7 mouse cellular contexts compared by ENCODE assay signal in the genomic region with DNA sequence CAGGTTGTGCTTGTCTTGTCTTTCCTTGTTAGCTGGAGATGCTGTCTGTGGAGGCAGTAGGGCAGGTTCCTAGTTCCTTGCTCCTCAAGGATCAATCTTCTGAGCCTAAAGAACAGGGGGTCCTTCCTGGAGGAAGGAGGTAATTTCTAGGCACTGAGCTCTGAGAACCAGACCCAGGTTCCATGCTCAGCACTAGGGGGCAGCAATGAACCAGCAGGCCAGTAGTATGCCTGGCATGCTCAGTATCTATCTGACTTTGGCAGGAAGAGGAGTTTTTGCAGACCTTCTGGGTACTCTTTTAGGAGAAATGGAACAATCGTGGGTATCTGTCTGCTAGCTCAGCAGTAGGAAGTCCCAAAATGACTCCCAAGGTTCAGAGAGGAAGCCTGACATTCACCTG. TPM values are rescaled to one million over a fixed set of nuclear protein-coding genes. Genes with fewer than 3 reads are reported as not detected.
DNase-seq lines count a peak whose midpoint lies in the region; ATAC-seq and TF ChIP-seq lines count a peak whose summit lies in the region.

No protein-coding gene starts in this region.

- peak; percentile 40 for ATAC-seq in activated CD4-positive, CD25-positive, alpha-beta regulatory T cell, adult 4 months
- peak; percentile 79 for ATAC-seq in hindbrain, embryonic 16.5 days
- ATAC-seq in megakaryocyte progenitor cell, adult 5-6 weeks (replicated peaks; ENCODE audit: poor library complexity): peak; percentile 90

- 18% methylated on average over 1 of the region's 1 CpGs for WGBS in hindbrain, embryonic 16.5 days

- no peak overlapping the region for H3K4me2 ChIP-seq in hindbrain, embryonic 16.5 days (ENCODE audit: low read length)

- H3K4me1 ChIP-seq in hindbrain, embryonic 16.5 days (ENCODE audit: control insufficient read depth, insufficient read depth, low read depth, low read length): peaks cover 6% of the 10 kb centered on the region

- no peak overlapping the region for H3K4me3 ChIP-seq in hindbrain, embryonic 16.5 days (ENCODE audit: low read length)
- no peak overlapping the region for H3K4me3 ChIP-seq in left cerebral cortex, adult 2 months

- no peak overlapping the region for H3K27ac ChIP-seq in hindbrain, embryonic 16.5 days (ENCODE audit: low read depth, low read length)
- peak overlapping the region; percentile 20; the same call in 1 of the 2 replicates for H3K27ac ChIP-seq in left cerebral cortex, adult 2 months

- intact Hi-C loops in left cerebral cortex, adult 2 months (cut with DNase I): loop anchor here (1.0 to 5.0 kb wide), 3 partner anchors 70 to 128 kb away; no protein-coding TSS in a partner anchor

- DNase-seq in cerebellum, postnatal 10 days: peak; percentile 92 to 94
- DNase-seq in frontal cortex, postnatal 36 days (ENCODE audit: low spot score in 2 of 2): peak; percentile 75 to 83
- peak; percentile 73 to 75 for DNase-seq in left cerebral cortex, adult 2 months (ENCODE audit: extremely low spot score in 1 of 2, low spot score in 2 of 2)
- peak; percentile 41 for DNase-seq in skeletal muscle tissue, adult 2 months (ENCODE audit: low read depth, low spot score)

- H3K27me3 ChIP-seq in hindbrain, embryonic 16.5 days (replicated peaks; ENCODE audit: control insufficient read depth, insufficient read depth, low read length): no peaks in the 10 kb centered on the region

- H3K9ac ChIP-seq in hindbrain, embryonic 16.5 days (ENCODE audit: low read depth, low read length): no peak overlapping the region

- H3K36me3 ChIP-seq in hindbrain, embryonic 16.5 days (ENCODE audit: control insufficient read depth, insufficient read depth, low read length): no peaks in the 10 kb centered on the region

- no peaks in the 10 kb centered on the region for H3K9me3 ChIP-seq in hindbrain, embryonic 16.5 days (ENCODE audit: control insufficient read depth, low read length)

- peak; percentile 97 for TF ChIP-seq CTCF in left cerebral cortex, adult 2 months (IDR thresholded peaks at IDR 0.05)

RNA-seq across cellular contexts. Expression of a gene that starts 8.0 kb away (rescaled TPM):
- polyA plus RNA-seq in activated CD4-positive, CD25-positive, alpha-beta regulatory T cell, adult 4 months (2017; shearing (Covaris generic)): 1 to 10 TPM in 1 of 2 experiments, under 1 TPM in 1; 0.30 to 1.1 TPM
- 6.1 and 6.9 TPM in 2 replicates for polyA plus RNA-seq in hindbrain, embryonic 16.5 days (2015; fragmentation: Nextera tagmentation; extraction: Ambion mirVana)
- total RNA-seq in left cerebral cortex, adult 2 months (2021): 1 to 10 TPM; 4.2 to 6.7 TPM
- total RNA-seq in megakaryocyte progenitor cell, adult 5-6 weeks (2015): 0.44 and 0.95 TPM in 2 replicates
- total RNA-seq in megakaryocyte progenitor cell, adult 5-6 weeks (2017): 0.08 and 0.30 TPM in 2 replicates

RNA-seq across cellular contexts. Expression of a gene that starts 33.4 kb away (rescaled TPM):
- polyA plus RNA-seq in activated CD4-positive, CD25-positive, alpha-beta regulatory T cell, adult 4 months (2017; shearing (Covaris generic)): 1 to 10 TPM; 4.8 to 7.8 TPM
- 40.3 and 41.1 TPM in 2 replicates for polyA plus RNA-seq in hindbrain, embryonic 16.5 days (2015; fragmentation: Nextera tagmentation; extraction: Ambion mirVana)
- total RNA-seq in left cerebral cortex, adult 2 months (2021): 10 to 100 TPM; 40.5 to 48.3 TPM
- 9.7 and 12.2 TPM in 2 replicates for total RNA-seq in megakaryocyte progenitor cell, adult 5-6 weeks (2015)
- total RNA-seq in megakaryocyte progenitor cell, adult 5-6 weeks (2017): 8.3 and 11.8 TPM in 2 replicates

Comparison
In these comparisons a context has a peak if more than half of its experiments do, and no peak if none do; other contexts are left out.
1. ATAC-seq: peak in every context shown above with its lines; median percentile 90 in megakaryocyte progenitor cell, adult 5-6 weeks; 79 in hindbrain, embryonic 16.5 days; 40 in activated CD4-positive, CD25-positive, alpha-beta regulatory T cell, adult 4 months.
2. DNase-seq: peak in every context shown above with its lines; median percentile 93 in cerebellum, postnatal 10 days; 79 in frontal cortex, postnatal 36 days; 74 in left cerebral cortex, adult 2 months; 41 in skeletal muscle tissue, adult 2 months.